Mouse (Mus musculus) cerebellum, postnatal 4 days (tissue): ENCODE measurements at regions not wholly inside any gene's neighbourhood (a gene's known extent, or its start where the extent isn't known, plus 50 kb on each side); places are given as distances from the start of the nearest gene placed in this dataset.

Experiments used
- DNase-seq, 2 experiments: peaks; one replicate each; pipeline ENCODE4 v3.0.0; 2022; ENCODE audit warnings: low spot score in 2 of 2, mixed read lengths in 1 of 2

DNA sequence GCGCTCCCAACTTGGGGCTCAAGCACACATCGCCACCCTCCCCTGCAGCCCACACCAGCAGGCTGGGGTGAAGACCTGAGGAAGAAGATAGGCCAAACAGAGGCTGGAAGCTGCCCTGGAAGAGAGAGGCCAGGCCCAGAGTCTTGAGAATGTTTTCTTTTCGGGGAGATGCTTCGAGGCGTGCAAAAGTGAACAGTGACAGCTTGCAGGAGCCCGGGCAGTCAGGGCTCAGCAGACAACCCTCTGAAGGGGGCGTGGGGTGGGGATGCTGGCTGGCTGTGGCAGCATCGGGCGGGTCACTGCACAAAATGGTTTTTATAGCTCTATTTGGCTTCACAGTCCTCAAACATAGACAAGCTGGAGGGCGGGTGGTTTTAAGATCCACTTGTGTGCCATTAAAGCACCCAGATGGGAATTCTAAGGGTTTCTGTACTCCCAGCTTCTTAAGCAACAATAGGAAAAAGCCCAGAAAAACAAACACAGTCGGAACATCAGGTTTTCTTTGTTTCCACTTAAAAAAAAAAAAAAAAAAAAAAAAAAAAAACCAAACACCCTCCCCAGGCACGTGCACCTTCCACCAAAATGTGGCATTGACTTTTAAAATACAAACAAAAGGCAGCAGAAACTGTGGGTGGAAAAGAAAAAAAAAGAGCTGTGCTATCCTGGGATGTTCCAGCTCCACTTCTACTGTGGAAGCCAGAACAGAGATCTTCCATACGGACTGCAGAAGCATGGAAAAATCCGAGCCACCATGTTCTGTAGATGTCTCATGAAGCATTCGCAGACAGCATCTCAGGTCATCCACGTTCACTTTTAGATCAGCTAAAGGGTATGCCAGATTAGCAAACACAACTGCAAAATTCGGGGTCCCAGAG is 123.5 kb downstream of the Ly86 start:
- DNase-seq = peak in 1 of 2 experiments; percentile 34

DNA sequence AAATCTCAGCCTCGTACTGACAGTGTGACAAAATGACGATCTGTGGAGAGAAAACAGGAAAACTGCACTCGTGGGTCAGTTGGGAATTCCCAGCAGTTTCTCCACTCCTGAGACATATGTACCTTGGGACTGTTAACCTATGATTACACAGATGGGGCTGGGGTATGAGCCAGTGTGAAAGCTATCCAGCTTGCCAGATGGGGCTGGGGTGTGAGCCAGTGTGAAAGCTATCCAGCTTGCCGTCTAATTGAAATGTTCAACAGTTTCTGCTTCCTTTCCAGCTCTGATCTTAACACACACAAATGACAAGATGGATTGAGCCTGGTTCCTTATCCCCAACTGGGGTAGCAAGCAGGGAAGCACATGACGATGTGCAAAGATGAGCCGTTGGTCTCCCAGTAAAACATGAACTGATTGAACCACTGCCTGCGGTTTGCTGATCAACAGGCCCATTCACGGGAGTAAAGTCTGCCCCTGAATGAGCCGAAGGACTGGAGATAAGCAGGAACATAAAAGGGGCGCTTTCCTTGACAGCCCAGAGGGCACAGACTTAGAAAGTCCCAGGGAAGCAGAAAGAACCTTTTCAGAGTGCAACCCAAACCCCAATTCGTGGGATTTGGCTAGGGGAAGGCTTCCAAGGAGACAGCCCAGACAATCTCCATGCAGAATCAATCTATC is 125.4 kb downstream of the Ly86 start:
- no peak for DNase-seq

DNA sequence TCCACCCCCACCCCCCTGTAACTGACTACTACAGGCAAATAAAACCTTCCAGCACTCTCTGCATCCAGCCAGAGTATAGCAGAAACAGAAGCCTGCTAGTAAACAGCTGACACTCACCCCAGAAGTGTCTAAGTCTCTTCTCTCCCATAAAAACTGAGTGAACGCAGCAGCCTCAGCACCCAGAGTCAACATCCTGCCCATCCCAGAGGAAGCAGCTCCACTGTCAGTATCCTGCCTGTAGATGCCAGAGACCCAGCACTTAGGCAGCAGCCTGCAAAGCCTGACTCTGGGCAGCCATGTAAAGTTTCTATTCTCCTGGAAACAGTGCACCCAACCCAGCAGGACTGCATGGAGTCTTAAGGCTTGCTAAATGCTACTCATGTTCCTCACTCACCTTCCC is 128.4 kb downstream of the Ly86 start:
- no peak for DNase-seq

DNA sequence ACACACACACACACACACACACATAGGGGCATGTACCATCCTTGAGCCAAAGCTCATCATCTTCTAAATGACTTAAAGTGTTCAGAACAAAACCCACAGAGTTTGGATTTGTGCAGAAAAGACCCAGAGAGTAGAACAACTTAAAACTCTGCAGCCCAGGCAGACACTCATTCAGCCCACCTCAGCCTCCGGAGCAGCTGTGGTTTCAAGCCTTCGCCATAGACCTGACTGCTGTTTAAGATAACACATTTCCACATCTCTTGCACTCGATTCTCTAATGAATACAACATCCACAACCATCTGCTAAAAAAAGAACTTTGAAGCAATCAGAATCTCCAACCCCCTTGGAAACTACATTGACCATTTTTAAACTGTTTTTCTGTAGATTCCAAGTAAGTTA is 130.8 kb downstream of the Ly86 start:
- no peak for DNase-seq

DNA sequence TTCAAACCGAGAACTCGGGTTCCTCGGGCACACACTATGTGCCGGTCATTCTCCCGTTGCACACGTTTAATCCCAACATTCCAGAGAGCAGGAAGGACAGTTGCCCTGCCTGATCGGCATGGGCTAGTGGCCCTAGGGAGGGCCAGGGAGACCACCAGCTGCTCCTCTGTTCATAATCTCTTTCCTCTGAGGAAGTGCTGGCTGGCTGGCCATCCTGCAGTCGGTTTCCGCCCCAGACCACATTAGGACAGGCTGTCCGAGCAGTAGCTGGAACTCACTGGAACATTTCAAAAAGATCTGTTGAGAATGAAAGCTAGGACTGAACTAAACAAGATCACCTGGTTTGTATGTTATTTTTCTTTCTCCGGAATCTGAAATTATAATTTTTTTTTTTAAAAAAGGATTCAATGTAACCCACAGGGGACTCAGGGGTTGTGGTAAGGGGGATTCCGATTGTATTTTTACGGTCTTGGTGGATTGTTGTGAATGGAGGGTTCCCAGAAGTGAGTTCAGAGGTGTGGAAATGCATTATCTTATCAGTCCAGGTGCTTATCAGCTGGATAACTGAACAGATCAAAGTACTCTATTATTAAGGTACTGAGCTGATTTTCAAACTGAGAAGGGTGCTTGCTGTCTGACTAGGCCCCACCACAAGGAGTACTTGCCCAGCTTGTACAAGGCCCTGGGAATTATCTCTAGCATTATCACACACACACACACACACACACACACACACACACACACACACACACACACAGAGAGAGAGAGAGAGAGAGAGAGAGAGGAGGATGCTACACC is 131.4 kb downstream of the Ly86 start:
- no peak for DNase-seq

DNA sequence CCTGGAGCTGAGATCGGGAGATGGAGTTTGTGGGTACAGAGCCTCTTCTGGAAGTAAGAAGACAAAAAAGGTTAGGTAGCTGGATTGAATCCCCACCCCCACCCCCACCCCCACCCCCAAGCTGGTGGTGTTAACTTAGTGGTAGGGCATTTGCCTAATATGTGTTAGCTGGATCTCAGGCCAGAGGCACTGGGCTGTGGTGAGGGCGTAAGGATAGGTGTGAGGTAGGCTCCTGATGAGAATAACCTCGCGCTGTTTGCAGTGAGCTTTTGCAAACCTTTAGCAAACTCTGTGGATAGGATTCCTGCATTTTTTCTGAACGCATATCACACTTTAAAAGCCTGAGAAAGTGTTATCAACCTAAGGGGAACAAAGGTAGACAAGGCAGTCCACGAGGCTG is 132.3 kb downstream of the Ly86 start:
- no peak for DNase-seq

DNA sequence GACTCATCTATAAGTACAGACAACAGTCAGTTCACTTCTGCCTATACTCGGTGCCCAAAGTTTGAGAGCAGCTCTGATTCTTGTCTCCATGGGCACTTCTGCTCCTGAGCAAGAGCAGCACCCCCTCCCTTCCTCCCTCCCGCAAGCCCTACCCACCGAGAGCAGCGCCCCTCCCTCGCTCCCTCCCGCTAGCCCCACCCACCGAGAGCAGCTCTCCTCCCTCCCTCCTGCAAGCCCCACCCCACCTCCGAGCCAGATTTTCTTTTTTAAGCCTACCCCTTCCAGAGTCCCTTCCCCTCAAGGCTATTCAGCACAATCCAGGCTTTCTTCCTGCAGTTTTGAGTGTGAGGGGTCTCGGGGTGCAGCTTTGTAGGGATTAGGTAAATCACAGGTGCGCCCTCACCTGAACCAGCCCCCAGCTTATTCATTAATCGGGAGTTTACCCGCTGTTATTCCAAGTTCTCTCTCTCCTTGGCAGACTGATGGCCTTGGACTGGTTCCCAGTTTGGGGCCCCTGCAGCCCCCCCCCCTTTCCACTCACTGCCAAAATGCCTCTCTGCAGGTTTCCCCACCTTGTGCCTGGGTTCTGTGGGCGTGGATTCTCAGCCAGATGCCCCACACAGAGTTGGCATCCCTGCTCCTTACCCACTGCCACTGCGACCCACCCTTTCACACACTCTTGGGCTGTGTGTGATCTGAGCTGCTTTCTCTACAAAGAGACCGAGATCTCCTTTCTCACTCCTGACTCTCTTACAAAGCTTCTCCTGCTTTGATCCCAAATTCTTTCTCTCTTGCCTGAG is 132.9 kb downstream of the Ly86 start:
- peak in 1 of 2 experiments; percentile 55 for DNase-seq

DNA sequence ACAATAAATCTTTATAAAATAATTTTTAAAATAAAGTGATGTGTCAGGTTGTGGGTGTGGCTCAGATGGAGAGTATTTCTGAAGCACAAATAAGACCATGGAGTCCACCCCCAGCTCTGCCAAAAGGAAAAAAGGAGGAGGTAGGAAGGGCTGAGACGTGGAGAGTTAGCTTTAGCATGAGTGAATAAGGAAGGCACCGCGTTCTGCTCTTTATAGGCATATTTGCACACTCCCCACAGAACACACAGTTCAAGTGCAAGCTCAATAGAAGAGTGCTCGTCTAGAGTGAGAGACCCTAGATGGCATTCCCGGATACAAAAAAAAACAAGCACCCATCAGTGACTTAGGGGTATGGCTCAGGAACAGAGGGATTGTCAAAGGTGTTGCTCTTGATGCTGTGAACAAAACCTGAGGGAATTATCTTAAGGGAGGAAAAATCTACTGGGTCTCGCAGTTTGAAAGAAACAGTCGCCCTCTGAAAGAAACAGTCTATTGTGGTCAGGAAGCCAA is 134.2 kb downstream of the Ly86 start:
- DNase-seq = no peak

DNA sequence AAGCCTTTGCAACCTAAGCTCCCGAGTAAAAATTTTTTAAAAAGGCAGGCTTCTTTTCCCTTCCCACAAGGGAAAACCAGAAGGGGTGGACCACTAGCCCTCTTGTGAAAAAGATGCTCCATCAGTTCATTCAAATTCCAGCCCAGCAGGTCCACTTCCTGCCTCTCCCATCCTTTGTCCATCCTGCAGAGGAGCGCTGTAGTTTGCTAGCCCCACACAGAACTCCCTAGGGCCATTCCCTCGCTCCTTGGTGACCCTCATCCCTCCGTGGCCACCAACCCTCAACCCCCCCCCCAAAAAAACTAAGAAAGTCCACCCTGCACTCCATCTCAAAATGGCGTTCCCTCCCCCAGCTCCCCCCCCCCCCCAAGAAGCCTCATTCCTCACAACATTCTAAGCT is 136.5 kb downstream of the Ly86 start:
- no peak for DNase-seq

DNA sequence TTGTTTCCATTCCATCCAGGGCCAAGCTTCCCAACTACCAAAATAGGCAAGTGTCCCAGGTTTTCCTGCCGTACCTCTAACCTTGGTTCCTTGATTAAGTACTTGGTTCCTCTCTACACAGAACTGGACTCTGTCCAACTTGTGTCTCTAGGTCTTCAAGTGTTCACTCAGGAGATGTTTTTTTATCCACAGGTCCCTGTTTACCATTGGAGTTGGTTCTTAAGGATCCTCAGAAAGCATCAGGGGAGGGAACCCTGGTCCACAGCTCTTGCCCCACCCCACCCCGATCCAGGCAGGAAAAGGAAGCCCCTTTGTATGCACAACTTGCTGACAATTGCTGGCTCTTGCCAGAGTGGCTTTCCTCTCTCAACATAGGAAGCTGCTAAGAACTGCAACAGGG is 137.0 kb downstream of the Ly86 start:
- DNase-seq = no peak

DNA sequence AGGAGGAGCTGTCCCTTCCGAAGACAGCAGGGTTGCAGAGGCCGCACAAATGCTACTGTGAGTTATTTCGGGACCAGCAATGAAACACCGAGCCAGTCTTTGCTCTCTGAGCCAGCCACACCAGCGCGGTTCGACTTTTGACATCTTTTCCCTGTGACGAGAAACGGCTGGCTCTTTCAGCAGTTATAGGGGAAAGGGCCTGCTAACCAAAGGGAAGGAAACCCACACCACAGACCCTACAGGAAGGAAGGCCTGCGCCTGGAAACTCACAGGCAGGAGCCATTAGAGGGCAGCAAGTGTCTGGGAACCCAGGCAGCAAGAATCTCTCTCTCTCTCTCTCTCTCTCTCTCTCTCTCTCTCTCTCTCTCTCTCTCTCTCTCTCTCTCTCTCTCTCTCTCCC is 137.6 kb downstream of the Ly86 start:
- DNase-seq = peak in 1 of 2 experiments; percentile 50

DNA sequence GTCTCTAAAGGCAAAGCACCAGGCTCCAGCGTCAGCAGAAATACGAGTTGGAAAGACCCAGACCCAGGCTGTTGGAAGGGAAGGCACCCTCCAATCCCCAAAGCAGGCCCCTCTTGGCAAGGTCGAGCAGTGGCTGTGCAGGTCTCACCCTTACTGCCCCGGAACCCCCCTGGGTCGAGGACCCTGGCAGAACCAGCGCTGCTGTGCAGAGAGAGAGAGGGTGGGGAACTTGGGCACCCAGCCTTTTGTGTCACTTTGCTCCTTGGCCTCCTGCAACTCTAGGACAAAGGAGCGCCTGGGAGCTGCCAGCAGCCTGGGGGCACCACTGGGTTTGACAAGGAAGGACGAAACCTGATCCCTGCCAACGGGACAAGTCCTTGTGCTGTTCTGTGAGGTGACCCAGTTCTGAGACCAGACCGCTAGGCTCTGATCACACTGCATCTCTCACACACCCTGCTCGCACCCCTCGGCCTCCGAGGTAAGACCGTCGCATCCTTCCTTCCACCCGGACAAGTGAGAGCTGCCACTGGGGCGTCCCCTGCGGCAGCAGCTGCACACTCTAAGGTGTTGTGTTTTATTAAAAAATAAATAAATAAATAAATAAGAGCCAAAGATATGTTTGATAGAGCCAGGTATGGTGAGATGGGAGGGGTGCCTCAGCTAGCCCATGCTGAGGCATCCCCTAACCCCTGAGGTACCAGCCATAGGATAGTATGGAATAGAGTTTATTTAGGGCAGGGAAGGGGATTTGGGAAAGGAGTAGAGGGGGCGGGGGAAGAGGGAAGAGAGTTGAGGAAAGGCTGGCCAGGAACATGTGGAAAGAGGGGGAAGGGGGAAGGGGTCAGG is 138.2 kb downstream of the Ly86 start:
- peak in 1 of 2 experiments; percentile 40 for DNase-seq

DNA sequence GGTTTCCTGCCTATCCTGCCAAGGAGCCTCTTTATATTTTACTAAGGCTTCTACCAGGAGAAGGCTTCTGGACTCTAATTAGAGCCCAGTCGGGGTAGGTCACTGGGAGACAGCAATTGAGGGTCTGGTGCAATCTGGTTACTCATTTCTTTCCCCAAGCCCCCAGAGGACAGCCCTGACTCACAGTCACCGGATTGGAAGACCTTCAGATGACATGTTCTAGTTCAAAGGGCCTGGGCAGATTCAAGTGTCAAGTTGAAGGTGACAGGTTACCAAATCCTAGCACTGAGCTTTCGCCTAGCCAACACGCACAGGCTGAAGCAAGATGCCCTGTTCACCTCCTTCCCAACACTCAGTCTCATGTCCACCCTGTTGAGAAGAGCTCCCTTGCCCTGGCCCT is 139.6 kb downstream of the Ly86 start:
- DNase-seq = no peak

DNA sequence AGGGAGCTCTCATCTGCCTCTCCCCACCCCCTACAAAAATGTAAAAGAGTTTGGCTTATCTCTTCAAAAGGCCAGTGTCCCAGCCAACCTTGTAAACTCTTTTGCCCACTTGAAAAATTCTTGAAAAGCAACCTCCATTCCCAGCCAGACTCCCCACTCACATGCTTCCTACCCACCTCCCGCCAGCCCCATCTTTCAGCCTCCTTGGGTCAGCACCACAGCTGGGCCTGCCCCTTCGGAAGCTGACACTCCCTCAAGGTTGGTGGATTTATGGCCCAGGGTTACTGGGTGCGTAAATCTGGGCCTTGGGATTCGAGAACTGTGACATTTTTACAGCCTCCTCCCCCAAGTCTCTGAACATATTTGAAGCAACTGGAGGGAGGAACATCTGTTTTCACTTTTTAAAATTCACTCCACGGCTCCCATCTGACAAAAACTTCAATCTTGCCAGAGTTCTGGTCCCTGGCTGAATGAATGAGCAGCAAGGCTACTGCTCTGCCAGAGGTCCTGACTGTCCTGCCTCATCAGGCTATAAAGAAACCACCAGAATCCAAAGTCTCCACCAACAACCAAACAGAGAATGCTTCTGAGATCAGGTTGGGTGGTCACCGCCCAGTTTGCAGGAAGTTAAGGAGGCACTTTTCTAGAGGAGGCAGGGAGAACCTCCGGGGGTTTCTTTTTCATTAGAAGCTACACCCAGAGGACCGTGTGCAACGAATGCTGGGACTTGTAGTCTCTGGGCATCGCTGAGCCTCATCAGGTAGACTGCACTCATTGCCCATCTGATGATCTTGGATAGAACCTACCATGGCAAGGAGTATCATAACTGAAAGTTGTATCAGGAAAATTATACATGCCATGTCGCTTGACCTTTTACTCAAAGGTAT is 147.3 kb downstream of the Ly86 start:
- DNase-seq = no peak

DNA sequence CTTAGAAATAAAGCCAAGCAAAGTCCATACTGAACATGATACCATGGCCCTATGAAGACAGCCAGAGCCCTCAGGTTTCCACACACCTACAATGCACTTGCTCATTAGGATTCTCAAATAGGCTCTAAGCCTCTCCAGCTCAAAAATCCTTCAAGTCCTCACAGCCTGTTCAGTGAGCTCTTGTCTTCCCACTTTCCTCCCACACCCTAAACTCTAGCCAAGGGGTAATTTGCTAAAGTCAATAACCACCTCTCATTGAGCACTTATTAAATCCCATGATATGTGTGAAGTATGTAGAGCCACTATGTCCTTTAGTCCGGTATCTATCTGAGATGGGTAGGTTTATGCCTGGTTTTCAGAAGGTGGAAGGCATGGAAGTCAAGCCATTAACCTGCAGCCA is 148.3 kb downstream of the Ly86 start:
- DNase-seq = no peak

DNA sequence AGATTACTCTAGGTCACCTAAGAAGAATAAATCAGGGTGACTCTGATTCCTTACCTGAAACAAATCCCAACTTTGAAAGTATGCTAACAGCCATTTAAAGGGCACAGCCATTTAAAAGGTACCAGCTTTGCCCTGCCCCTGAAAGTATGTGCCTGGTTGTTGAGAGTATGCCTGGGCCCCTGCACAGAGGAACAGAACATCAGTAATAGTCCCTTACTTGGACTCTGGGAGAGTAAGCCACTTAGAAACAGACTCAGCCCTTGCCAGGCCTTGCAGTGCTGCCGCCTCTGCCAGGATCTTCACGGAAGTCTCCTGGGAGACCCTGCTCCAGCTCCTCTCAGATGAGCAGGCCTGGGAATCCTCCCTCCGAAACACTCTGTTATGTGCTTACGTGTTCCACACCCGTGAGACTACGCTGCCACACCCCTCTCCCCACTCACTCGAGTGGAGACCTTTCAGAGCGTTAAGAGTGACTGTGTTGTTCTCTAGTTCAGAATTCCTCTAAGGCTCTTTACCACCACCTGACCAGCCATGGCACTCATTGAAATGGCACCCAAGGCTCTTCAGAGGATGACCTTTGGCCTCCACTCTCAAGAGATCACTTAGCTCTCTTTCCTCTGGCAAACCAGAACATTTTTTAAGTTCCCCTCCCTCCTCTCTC is 150.4 kb downstream of the Ly86 start:
- DNase-seq = no peak

DNA sequence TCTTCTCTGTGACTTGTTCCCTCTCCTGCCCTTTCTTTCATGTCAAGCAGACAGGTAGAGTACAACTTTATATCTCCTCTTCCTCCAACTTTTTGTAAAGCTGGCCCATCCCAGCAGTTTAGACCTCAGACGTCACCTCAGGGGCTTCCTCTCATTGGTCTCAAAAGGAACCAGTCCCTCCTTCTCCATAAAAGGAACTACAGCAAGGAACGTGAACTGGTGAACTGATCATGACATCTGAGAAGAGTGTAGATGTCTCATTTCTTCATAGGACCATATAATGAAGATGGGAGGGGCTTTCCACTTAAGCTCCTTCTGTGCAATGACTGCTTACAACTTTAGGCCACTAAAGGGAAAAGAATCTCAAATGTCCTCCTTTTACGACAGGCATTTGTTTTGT is 153.0 kb downstream of the Ly86 start:
- DNase-seq = no peak

DNA sequence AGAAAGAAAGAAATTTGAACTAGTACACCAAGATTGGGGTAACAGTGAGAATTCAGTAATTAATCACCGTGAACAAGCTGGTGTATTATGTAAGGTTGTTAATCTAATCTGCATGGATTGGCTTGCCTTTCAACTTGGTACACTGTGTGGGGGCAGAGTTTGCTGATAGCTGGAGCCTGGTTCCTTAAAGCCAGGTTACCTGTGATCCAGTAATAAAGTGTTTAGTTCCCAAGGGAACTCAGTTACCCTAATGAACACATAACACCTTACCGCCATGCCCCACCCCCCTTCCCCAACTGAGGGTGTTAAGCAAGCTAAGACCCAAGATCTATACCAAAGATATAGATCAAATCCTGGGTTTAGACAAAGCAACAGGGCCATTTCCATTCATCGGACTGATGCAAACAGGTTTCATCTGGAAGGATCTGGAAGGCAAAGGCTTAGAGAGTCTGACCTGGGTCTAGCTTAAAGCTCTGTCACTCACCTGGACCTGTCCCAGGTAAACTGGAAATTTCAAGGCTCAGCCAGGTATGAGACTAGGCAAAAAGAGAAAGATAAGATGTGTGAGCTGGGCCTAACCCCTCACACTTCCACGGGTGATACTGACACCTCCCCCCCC is 155.8 kb downstream of the Ly86 start:
- DNase-seq = no peak
